Mouse (Mus musculus) cerebellum, adult 11 months (tissue): ENCODE results near the gene Mrpl10.

Source experiments
- DNase-seq: peaks from one replicate; pipeline ENCODE4 v3.0.0; 2022

Gene Mrpl10

DNA sequence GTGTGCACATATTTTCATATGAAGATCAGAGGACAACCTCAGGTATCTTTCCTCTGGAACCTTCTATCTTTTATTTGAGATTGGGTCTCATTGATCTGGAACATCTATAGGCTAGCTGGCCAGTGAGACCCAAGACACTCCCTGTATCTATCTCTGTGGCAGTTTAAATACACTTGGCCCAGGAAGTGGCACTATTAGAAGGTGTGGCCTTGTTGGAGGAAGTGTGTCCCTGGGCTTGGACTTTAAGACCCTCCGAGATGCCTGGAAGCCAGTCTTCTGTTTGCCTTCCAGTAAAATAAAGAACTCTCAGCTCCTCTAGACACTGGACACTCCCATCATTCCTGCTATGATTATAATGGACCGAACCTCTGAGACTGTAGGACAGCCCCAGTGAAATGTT lies 28.4 kb downstream of the Mrpl10 start:
- DNase-seq, result no peak

DNA sequence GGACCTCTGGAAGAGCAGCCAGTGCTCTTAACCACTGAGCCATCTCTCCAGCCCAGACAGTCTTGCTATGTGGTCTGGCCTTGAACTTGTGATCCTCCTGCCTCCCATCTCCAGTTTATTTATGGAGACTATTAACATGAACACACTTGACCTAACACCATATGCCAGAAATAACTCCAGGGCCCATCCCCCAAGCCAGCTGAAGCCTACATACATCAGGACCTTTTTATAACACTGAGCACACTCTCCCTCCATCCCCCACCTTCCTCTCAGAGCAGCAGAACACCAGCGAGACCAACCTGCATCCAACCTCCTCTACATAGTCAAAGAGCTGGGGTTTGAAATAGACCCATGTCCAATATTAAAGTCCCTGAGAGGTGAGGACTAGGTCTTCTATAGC lies 29.8 kb downstream of the Mrpl10 start:
- no peak for DNase-seq

GRCm38 (mm10) chr11:97072533-97072932 lies 31.2 kb downstream of the Mrpl10 start:
- DNase-seq, result no peak

DNA sequence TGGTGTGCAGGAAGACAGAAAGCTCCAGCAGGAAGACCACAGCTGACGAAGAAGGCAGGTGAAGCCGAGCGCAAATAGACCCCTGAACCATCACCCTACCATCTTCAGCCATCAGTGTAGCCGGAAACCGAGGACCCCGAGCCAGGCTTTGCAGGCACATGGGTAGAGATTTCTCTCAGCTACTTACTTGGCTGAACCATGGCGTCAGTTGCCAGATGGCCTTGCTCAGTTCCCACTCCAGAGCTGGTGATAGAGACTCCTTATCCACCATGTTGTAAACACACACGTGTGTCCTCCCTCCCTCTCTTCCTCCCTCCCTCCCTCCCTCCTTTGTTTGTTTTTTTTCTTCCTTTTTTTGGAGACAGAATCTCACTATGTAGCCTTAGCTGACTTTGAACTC lies 32.9 kb downstream of the Mrpl10 start:
- DNase-seq, result no peak

- no peak for DNase-seq
These were observed 37.4 kb downstream of the Mrpl10 start for GRCm38 (mm10) chr11:97078751-97079150.

DNA sequence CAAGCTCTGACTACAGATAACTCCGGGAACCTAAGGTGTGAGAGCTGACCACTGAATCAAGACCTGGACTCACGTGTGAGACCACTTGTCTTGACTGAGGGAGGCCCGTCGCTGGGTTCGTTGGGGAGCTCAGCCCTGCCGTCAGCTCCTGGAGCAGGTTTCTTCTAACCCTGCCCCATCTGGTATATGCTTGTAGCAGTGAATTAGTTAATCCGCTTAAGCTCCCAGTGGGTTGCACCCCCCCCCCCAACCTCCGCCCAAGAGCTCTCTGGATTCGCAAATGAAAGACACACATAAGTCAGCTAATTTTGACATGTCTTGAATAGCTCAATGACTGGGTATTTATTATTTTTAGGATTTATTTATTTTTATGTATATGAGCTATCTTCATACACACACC lies 38.9 kb downstream of the Mrpl10 start:
- DNase-seq, result no peak

- peak; percentile 48 for DNase-seq
These were observed 41.6 kb downstream of the Mrpl10 start for GRCm38 (mm10) chr11:97082977-97083376.

GRCm38 (mm10) chr11:97083401-97084140 lies 42.2 kb downstream of the Mrpl10 start:
- no peak for DNase-seq

DNA sequence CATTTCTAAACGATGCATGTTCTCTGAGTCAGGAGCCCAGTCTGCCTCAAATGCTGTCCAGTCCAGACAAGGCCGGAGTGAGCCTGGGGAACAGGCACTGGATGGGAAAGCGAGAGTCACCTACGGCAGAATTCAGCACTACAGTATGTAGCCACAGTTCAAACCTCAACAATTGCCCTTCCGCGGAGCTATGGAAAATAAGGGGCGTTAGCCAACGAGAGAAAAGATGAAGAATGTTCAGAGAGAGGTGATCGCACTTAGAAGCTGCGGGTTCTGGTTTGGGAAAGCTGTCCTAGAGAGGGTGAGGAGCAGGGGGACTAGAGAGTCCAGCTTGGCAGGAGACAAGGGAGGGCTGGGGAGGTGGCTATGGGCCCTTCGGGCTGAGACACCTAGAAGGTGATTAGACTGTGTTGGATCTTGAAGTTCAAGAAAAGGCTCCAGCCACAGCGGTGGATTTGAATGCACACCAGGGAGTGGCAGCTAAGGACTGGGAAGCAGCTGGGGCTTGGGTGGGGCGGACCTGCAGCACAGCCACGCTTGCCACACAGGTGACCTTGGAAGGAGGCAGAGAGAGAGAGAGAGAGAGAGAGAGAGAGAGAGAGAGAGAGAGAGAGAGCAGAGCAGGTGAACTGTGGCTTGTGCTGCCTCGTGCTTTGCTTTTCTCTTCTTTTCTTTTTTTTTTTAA lies 43.6 kb downstream of the Mrpl10 start:
- no peak for DNase-seq

- DNase-seq, result no peak
These were observed 45.0 kb downstream of the Mrpl10 start for GRCm38 (mm10) chr11:97086365-97086764.

GRCm38 (mm10) chr11:97094600-97094999 lies 53.2 kb downstream of the Mrpl10 start:
- DNase-seq, result no peak

DNA sequence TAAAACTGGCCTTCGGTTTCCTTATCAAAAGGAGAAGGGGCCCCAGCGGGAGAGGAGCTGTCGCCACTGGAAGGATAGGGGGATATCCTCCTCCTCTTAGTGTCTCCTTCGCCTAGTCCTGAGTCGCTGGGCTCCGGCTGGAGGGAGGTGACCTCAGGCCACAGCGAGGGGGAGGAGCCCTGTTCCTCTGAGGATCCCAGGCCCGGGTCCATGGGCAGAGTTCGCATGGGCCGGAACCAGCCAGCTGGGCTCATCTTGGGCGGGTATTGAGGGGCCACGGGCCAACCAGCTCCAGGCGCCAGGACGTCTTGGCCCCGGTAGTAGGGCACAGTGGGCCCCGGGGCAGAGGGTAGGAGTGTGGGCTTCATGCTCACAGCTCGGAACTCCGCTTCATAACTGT lies 57.4 kb downstream of the Mrpl10 start:
- no peak for DNase-seq
